Mouse (Mus musculus): ENCODE results near the gene Exoc4.

The Exoc4 gene

GRCm38 (mm10) chr6:33873000-33873399, 624.1 kb downstream of the Exoc4 start:
- DNase-seq = no peak

DNA sequence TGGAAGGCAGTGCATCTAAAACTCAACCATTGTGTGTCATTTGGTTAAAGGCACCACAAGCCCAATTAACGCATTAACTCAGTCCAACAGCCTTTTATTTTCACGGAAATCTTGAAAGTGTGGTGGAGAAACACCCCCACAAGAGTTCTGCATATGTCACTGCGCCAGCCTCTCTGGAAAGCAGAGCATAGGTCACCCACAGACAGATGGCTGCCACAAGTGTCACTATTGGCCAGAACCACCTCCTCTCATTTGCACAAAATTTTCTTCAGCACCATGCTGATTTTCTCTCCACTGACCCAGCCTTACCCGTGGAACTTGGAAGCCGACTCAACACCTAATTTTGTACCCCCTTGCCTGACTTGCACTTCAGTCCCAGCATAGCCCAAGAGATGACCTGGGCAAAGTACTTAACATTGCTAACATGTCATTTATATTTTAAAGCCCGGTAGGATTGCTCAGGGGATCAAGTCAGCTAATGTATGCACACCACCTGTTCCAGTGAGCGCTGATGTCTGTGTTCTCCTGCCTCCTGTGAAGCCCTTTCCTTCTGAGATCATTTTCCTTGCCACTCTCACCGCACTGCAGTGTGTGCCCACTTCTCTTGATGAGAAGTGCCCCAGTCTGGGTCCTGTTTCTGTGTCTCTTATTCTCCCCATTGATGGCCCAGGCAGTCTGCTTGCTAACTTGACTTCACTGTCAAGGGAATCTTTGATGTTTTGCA, 625.6 kb downstream of the Exoc4 start:
- no peak for DNase-seq

GRCm38 (mm10) chr6:33884141-33884683, 635.3 kb downstream of the Exoc4 start:
- DNase-seq = no peak

DNA sequence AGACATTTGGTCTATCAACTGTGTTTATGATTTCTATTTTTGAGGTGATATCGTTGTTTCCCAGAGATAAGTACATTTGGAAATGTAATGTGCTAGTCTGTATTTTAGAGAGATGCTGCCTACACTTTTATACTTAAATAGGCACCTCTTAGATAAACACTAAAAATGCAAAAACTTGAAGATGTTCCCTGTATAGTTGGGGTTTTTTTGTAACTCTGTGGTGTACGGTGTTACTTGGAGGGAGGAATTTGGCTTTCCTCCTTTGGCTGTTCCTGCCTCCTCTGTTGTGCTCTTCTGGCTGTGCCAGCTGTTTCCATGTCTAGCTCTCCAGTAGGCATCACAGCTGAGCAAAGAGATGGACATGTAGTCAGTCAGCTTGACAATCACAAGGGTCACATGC, 638.1 kb downstream of the Exoc4 start:
- no peak for DNase-seq

DNA sequence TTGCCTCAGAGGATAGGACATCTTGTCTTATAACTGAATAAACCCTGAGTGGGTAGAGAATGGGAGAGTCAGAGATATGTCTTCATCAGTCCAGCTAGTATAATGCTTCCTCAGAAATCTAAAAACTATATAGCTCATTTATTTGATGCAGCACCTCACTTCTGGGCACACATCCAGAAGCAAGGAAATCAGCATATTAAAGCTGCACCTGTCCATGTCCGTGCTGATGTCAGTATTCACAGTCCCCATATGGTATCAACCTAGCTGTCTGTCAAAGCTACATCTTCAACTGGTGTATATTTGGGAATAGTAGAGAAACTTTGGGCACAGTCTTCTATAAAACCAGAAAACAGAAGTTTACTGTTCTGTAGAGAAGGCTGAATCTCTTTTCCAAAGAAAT, 642.0 kb downstream of the Exoc4 start:
- no peak for DNase-seq

DNA sequence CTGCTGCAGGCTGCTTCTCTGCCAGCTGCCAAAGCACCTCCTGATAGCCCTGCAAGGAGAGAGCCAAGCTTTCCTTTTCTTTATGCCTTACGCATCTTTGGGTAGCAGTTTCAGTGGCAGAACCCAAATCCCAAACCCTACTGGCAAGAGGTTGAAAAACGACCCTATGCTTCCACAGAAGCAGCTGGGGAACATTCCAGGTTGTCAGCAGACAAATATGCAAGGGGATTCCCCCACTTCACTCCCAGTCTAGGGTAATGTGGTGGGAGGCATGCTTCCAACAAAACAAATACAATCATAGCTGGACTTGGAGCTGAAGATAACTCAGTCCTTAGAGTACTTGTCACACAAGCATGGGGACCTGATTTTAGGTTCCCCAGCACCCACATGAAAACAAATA, 643.3 kb downstream of the Exoc4 start:
- no peak for DNase-seq

- no peak for DNase-seq
These were observed 651.1 kb downstream of the Exoc4 start for GRCm38 (mm10) chr6:33899973-33900372.

DNA sequence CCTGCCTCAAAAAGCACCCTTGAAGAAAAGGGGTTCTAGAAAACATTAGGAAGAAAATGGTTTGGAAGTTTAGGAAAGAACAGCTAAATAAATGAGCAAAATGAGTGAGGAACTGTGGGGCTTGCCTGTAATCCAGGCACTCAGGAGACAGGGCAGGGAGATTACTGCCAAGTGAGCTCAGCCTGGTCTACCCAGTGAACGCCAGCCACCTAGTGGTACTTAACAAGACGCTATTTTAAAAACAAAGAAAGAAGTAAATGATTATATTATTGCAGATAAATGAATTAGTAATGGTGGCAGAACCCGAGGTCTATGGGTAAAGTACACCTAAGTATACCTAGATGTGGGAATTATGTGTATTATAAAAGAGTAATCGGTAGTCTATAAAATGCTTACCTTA, 651.7 kb downstream of the Exoc4 start:
- DNase-seq = no peak

- no peak for DNase-seq
These were observed 656.2 kb downstream of the Exoc4 start for GRCm38 (mm10) chr6:33905099-33905498.

GRCm38 (mm10) chr6:33910671-33911070, 661.8 kb downstream of the Exoc4 start:
- DNase-seq = no peak

- no peak for DNase-seq
These were observed 664.2 kb downstream of the Exoc4 start for GRCm38 (mm10) chr6:33913072-33913471.

DNA sequence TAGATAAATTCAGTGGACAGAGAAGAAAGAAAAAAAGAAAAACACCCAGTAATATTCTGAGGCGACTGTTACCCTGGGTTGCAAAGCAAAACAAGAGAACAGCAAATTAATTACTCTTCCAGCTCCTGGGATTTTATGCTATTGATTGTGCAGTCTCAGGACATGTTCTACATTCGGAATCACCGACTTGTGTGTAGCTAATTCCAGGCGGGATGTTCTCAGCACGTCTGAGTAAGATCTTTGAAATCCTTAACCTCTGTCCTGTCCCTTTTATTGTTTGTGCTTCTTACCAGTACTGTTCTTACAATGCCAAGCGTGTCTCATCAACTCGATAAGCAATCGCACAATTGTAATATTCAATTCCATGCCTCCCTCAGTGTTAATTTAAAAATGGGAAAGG, 664.6 kb downstream of the Exoc4 start:
- DNase-seq = no peak

DNA sequence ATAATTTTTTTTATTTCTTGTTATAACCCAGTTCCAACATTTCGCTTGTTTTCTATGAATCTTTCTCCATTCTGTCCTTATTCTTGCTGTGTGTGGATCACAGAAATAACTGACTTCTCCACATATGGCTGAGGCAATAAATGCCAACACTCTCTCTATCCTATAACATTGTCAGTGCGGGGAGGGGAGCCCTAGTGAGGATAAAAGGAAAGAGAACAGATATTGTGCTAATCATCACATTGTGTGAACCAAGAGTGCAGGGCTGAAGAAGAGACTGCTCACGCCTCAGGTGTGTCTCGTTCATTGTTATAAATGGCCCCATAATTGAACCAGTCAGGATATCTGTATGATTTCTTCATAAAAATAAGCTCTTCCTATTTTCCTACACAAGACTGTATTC, 665.1 kb downstream of the Exoc4 start:
- no peak for DNase-seq

GRCm38 (mm10) chr6:33923571-33923970, 674.7 kb downstream of the Exoc4 start:
- no peak for DNase-seq

DNA sequence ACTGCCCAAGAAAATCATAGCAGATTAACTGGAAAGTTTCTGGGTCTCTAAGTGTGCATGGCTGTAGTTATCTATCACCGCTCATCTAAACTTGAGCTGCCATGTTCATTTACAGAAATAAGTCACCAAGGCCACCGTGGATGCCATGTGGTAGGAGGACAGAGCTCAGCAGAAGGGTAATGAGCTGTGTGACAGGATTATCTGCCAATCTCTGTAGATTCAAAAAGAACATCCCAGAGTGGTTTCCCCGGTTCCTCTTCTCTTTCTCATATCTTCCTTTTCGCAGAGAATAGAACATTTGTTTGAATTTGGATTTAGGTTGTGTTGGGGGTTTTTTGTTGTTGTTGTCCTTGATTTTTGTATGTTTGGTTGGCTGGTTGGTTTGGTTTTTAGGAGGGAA, 676.0 kb downstream of the Exoc4 start:
- DNase-seq = no peak

- peak; percentile 85 for DNase-seq
These were observed 680.6 kb downstream of the Exoc4 start for GRCm38 (mm10) chr6:33929342-33930086.

DNA sequence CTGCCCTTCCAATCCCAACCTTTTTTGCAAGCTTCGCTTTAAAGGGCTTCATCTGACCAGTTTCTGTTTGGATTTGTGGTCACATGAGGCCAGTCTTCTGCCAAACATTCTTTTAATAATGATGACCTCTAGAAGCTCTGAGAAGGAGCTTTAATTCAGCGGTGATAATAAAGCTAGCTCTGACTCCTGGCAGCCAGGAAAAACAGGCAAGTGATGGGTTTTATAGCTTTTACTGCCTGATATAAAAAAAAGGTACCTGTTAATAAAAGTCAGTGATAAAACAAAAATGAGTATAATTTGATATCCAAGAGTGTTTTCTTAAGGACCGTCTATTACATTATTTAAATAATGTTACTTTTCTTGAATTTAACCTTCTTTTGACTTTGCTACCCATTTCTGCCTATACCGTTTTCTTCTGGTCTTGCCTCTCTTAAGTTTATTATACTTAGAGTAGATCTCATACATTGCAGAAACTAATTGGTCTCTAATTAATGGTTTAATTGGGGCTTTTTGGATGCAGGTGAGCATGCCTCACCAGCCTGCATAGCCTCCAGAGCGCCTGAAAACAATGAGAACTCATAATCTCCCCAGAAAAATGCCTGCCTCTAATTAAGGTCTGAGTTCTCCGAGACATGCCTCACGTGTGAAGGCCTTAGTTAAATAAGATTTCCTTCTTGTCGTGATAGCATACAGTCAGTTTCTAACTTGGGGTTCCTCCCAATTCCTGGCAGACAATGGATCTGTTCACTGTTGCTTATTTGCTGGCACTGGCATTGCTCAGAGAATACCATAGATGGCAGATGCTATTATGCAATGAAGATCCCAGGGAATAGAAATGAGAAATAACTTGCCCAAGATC, 681.4 kb downstream of the Exoc4 start:
- no peak for DNase-seq

- DNase-seq = no peak
These were observed 689.0 kb downstream of the Exoc4 start for GRCm38 (mm10) chr6:33937906-33938305.

DNA sequence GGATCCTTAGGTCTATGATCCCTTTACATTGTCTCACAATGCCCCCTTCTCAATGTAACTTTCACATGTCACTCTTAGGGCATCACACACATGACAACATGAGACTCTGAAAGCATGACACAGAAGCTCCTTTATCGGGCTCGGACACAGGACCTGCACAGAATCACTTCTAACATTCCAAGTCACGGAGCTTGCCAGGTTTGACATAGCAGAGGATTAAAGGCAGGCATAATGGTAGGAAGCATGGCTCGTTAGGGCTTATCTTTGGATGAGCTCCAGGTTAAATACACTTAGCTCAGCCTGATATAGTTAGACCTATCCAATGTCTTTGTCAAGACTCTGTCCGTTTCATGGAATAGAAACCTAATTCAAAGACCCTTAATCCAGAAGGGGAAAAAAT, 690.3 kb downstream of the Exoc4 start:
- DNase-seq = no peak

DNA sequence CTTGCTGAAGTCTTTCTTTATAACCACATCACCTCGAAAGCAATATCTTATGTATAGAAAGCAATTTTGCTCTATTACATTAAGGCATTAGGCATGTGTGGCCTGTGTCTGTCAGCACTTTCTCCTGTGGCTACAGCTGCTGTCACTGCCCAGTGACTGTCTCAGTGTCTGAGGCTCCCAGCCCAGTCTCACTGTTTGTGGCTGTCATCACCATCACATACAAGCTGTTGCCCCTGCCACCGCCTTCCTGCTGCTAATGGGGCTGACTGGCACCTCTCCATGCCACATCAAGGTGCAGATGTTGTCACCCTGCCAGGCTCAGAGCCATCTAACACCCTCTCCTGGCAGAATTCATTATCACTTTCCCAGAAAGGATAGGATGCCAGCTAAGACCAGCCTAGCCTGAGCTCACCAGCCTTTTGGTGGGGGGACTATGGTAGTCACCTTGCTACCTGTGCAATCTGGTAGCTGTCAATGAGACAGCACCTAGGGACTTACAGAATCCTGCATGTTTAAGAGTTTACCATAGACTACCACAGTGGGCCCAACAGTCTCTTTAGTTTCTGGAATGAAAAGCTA, 698.1 kb downstream of the Exoc4 start:
- no peak for DNase-seq

GRCm38 (mm10) chr6:33950113-33950512, 701.2 kb downstream of the Exoc4 start:
- DNase-seq = no peak

DNA sequence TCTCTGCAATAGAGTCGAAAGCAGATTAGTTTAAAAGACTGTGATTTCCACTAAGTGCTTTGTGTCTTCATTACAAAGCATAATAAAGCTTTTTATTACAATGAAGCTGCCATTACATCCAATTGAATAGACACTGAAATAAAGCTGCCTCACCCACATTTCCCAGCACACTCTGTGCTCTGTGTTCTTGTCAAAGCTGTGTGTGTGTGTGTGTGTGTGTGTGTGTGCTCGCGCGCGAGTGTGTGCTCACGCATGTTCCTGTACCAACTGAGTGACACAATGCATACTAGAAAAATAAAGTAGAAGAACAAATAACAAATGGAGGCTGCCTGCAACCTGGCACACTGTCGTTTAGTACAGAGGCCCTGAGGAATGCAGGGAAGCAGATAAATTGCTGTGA, 706.6 kb downstream of the Exoc4 start:
- DNase-seq = no peak

DNA sequence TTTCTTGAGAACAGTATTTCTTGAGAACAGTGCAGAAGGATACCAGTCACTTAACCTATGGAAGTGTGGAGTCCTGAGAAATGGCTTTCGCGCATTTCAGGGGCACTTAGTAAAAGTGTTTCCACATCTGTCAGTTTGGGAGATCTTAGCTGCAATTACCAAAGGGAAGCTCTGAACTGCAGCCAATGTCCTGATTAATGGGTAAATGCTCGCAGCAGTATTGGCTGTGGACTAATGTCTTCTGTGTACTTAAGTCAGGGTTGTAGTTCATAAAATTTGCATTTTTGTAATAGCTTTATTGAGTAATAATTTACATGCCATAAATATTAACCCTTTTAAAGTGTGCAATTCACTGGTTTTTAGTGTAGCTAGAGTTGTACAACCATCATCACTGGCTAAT, 709.4 kb downstream of the Exoc4 start:
- peak; percentile 35 for DNase-seq
